Mouse (Mus musculus): ENCODE results near the gene Pus1.

DNA sequence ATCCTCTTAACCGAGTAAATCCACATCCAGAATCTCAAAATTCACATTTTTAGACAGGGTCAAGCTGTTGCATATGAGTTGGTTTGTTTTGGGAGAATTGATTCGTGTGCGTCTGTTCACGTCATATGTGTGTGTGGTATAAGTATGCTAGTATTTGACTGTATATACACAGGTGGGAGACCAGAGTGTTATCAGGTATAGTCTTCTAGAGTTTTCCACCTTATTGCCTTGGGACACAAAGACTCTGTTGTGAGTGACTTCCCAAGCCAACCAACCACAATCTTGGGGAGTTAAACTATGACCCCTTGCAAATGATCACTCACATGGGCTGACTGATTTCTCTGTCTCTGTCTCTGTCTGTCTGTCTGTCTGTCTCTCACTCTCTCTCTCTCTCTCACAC, 44.0 kb upstream of the Pus1 start:
- no peak for TF ChIP-seq USF1 (IDR thresholded peaks at IDR 0.05; ENCODE audit: low read depth)
- no peak for TF ChIP-seq CEBPB (IDR thresholded peaks at IDR 0.05; ENCODE audit: insufficient read depth, poor library complexity, severe bottlenecking)
- no peak for TF ChIP-seq POLR2A (IDR thresholded peaks at IDR 0.05; ENCODE audit: insufficient read length, low read depth)
- TF ChIP-seq E2F4 (IDR thresholded peaks at IDR 0.05; ENCODE audit: insufficient read depth): no peak
- TF ChIP-seq POLR2AphosphoS2 (IDR thresholded peaks at IDR 0.05; ENCODE audit: insufficient read length, low read depth): no peak

Measured in myocyte (in vitro differentiated cells).